Mouse (Mus musculus) cerebellum, adult 9-11 months (tissue): ENCODE data around the gene Zfp316.

Experiments used
- DNase-seq: peaks from one replicate; pipeline ENCODE4 v3.0.0; 2022

The Zfp316 gene

GRCm38 (mm10) chr5:143269363-143270150 is at the start of gene Zfp316:
Zfp316 (minus strand) TSS chr5:143270022.
- peak; percentile 83 for DNase-seq

DNA sequence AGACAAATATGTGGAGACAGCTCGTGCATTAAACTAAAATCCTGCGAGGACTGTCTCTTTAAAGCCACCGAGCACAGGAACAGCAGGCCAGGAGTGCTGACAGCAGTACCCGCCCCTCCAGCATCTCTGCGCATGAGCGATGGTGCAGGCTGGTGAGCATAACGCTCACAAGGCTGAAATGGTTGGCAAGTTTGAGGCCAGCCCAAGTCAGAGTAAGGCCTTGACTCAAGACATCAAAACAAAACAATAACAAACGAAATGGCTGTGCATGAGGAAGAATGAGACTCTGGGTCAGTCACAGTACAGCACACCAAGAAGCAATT is 47.4 kb upstream of the Zfp316 start:
- no peak for DNase-seq

GRCm38 (mm10) chr5:143316605-143317287 is 46.9 kb upstream of the Zfp316 start:
- peak; percentile 62 for DNase-seq

DNA sequence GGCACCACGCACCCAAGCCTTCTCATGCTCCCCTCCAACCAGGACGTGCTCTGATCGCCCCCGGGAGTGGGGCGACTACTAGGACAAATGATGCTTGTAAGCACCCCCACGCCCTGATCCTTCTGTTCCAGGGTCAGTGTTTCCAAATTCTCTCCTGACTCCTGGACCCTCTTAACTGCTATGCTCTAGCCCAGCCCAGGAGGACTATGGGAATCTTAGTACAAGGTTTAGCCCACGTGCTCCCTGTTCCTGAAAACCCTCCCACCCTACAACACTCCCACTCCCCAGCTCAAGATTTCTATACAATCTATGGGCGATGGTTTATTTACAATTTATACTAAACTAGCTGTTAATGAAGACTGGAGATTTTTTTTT is 45.7 kb upstream of the Zfp316 start:
- no peak for DNase-seq

- peak; percentile 87 for DNase-seq
These were observed 45.1 kb upstream of the Zfp316 start, which contains the start of gene E130309D02Rik for GRCm38 (mm10) chr5:143314730-143315513. E130309D02Rik (minus strand) TSS chr5:143315360.

DNA sequence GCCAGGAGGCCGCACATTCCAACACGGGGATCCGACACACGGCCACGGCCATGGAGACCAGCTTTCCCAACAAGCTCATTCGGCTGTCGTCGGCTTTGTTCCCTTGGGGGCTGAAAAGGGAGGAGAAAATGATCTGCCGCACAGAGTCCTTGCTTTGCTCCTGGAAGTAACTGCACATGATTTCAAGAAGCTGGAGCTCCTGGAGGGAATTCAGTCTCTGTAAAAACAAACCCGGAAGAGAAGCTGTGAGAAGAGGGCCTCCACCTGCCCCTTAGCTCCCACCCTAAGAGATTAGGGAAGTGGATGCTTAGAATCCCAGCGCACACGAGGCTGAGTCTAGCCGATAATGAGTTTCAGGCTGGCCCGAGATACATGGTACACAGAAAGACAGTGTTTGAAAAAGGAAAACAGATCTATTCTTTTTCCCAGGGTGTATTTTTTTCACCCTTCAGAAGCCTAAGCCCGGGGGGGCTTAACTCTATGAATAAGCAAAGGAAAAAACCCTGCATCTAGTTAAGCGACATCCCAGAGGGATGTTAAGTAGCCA is 44.4 kb upstream of the Zfp316 start:
- no peak for DNase-seq

- peak; percentile 83 for DNase-seq
These were observed 42.1 kb upstream of the Zfp316 start for GRCm38 (mm10) chr5:143311886-143312285.

- DNase-seq, result no peak
These were observed 40.1 kb upstream of the Zfp316 start for GRCm38 (mm10) chr5:143309916-143310315.

DNA sequence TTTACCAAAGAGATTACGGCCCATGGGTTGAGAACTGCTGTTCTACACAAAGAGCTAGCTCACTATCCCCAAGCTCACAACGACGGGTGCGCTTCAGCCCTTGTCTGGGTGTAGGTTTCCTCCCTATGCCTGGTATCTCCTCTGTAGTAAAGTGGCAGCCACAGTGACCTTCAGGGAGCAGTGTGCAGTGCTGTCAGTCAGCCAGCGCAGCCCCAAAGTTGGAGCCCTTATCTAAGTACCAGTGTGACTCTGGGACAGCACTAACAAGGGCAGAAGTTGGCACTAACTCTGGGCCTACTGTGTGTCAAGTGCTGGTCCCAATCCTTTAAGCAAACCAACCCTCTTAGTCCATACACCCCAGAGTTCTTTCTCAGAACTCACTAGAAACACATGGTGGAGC is 39.0 kb upstream of the Zfp316 start:
- no peak for DNase-seq

DNA sequence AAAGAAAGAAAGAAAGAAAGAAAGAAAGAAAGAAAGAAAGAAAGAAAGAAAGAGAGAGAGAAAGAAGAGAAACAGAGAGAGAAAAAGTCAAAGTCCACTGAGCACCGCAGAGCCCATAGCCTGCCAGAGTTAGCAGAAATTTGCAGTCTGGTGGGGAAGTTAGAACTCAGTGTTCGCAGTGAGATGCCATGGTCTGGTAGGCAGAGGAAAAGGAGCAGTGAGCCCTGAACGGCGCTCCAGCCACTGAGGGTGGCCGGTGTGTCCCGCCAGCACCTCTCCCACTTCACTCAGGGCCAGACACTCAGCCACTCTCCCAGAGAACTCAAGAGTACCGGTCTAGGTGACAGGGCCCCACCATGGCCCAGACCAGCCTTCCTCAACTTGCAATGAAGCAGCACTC is 34.4 kb upstream of the Zfp316 start:
- DNase-seq, result no peak

GRCm38 (mm10) chr5:143301296-143301695 is 31.5 kb upstream of the Zfp316 start:
- no peak for DNase-seq

GRCm38 (mm10) chr5:143299686-143300085 is 29.9 kb upstream of the Zfp316 start:
- peak; percentile 44 for DNase-seq

GRCm38 (mm10) chr5:143298391-143298790 is 28.6 kb upstream of the Zfp316 start:
- no peak for DNase-seq

- DNase-seq, result no peak
These were observed 28.2 kb upstream of the Zfp316 start for GRCm38 (mm10) chr5:143297986-143298385.

GRCm38 (mm10) chr5:143295330-143295729 is 25.5 kb upstream of the Zfp316 start:
- DNase-seq, result no peak

GRCm38 (mm10) chr5:143294862-143295261 is 25.0 kb upstream of the Zfp316 start:
- DNase-seq, result no peak

GRCm38 (mm10) chr5:143293404-143293803 is 23.6 kb upstream of the Zfp316 start, which contains the start of gene Zfp853:
Zfp853 (minus strand) TSS chr5:143293623.
- DNase-seq, result no peak

GRCm38 (mm10) chr5:143292879-143293278 is 23.1 kb upstream of the Zfp316 start:
- no peak for DNase-seq

- no peak for DNase-seq
These were observed 19.5 kb upstream of the Zfp316 start for GRCm38 (mm10) chr5:143289299-143289698.

DNA sequence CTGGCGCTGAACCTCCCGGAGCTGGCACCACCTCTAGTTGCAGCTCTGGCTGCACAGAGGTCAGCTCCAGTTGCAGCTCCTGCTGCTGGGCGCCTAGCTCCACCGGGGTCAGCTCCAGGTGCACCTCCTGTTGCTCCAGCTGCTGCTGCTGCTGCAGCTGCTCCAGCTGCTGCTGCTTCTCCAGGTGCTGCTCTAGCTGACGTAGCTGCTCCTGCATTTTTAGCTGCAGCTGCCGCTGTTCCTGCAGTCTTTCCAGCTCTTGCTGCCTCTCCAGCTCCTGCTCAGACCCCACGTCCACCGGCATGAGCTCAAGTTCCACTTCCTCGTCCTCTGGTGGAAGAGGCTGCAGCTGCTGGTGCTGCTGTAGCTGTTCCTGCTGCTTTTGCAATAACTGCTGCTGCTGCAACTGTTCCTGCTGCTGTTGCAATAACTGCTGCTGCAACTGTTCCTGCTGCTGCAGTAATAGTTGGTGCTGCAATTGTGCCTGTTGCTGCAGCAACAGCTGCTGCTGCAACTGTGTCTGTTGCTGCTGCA is 18.6 kb upstream of the Zfp316 start:
- no peak for DNase-seq

DNA sequence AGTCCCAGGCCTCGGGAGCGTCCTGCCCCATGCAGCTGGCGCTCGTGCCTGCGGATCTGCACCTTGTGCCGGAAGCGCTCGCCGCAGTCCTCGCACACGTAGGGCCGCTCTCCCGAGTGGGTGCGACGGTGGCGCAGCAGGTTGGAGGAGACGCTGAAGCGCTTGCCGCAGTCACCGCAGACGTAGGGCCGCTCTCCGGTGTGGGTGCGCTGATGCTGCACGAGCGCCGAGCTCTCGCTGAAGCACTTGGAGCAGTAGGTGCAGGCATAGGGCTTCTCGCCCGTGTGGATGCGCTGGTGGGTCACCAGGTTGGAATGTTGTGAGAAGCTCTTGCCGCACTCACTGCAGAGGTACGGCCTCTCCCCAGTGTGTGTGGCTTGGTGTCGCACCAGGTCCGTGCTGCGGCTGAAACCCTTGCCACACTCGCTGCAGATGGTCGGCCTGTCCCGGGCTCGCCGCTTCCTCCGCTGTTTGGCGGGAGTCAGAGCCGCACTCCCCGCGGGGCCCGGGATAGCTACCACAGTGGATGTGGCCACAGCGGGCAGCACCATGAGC is 18.0 kb upstream of the Zfp316 start:
- peak; percentile 56 for DNase-seq

DNA sequence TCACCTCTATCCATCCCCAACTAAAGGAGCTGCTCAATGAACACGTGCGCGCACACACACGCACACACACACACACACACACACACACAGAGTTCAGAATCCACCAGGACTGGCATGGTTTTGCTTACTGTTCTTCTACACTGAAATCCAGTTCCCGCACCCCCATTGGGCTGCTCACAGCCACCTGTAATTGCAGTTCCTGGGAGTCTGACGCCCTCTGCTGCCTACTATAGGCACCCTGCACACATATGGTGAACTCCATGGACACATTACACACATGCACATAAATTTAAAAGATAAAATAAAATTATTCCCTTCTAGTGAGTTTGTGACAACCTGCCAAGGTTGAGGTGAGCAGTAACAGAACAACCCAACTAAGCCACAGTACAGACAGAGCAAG is 14.9 kb upstream of the Zfp316 start:
- DNase-seq, result no peak

GRCm38 (mm10) chr5:143279247-143279646 is 9.4 kb upstream of the Zfp316 start:
- DNase-seq, result no peak
